Mouse (Mus musculus): Measurements from ENCODE around the gene Phf13. TPM values are rescaled to one million over a fixed set of nuclear protein-coding genes. Genes with fewer than 3 reads are reported as not detected.

Phf13 gene
- 3.0 TPM for polyA plus RNA-seq (2017; shearing (Covaris generic))

GRCm38 (mm10) chr4:151996173-151996950 lies at the start of gene Phf13:
Phf13 (minus strand) TSS chr4:151996258.

GRCm38 (mm10) chr4:152038985-152039830 lies 43.1 kb upstream of the Phf13 start, which contains the start of gene Nol9:
Nol9 (plus strand) TSS chr4:152039321.

GRCm38 (mm10) chr4:152038225-152038984 lies 42.3 kb upstream of the Phf13 start, which contains the start of gene Tas1r1:
Tas1r1 (minus strand) TSS chr4:152038568.

GRCm38 (mm10) chr4:152027524-152027923 lies 31.5 kb upstream of the Phf13 start, which contains the start of gene Zbtb48:
Zbtb48 (minus strand) TSS chr4:152027671.

GRCm38 (mm10) chr4:152008622-152009075 lies 12.6 kb upstream of the Phf13 start, which contains the start of gene Klhl21:
Klhl21 (plus strand) TSS chr4:152008803.

GRCm38 (mm10) chr4:151988342-151989109 lies 7.5 kb downstream of the Phf13 start, which contains the start of gene Thap3:
Thap3 (minus strand) TSS chr4:151988997.

Other genes starting within 250 kb of the Phf13 start
- 23.4 TPM for gene Camta1, start 134.4 kb downstream of the Phf13 start, polyA plus RNA-seq (2017; shearing (Covaris generic))
- gene Dnajc11, start 62.6 kb downstream of the Phf13 start, polyA plus RNA-seq (2017; shearing (Covaris generic)) = 60.0 TPM
- gene Thap3, start 7.3 kb downstream of the Phf13 start, polyA plus RNA-seq (2017; shearing (Covaris generic)) = 134 TPM
- gene Klhl21, start 12.5 kb upstream of the Phf13 start, polyA plus RNA-seq (2017; shearing (Covaris generic)) = 1.2 TPM
- gene Zbtb48, start 31.4 kb upstream of the Phf13 start, polyA plus RNA-seq (2017; shearing (Covaris generic)) = 34.9 TPM
- gene Tas1r1, start 42.3 kb upstream of the Phf13 start, polyA plus RNA-seq (2017; shearing (Covaris generic)) = not detected
- gene Nol9, start 43.1 kb upstream of the Phf13 start, polyA plus RNA-seq (2017; shearing (Covaris generic)) = 6.6 TPM
- gene Plekhg5, start 76.2 kb upstream of the Phf13 start, polyA plus RNA-seq (2017; shearing (Covaris generic)) = 4.3 TPM
- gene Tnfrsf25, start 119.7 kb upstream of the Phf13 start, polyA plus RNA-seq (2017; shearing (Covaris generic)) = 221 TPM
- gene Espn, start 156.1 kb upstream of the Phf13 start, polyA plus RNA-seq (2017; shearing (Covaris generic)) = 14.8 TPM
- gene Hes2, start 162.6 kb upstream of the Phf13 start, polyA plus RNA-seq (2017; shearing (Covaris generic)) = not detected
- 84.5 TPM for gene Acot7, start 181.9 kb upstream of the Phf13 start, polyA plus RNA-seq (2017; shearing (Covaris generic))

All from CD4-positive, CD25-positive, alpha-beta regulatory T cell, adult 9 weeks (primary cell).